Comparison of ENCODE assay signal across 21 mouse cellular contexts in the genomic region with DNA sequence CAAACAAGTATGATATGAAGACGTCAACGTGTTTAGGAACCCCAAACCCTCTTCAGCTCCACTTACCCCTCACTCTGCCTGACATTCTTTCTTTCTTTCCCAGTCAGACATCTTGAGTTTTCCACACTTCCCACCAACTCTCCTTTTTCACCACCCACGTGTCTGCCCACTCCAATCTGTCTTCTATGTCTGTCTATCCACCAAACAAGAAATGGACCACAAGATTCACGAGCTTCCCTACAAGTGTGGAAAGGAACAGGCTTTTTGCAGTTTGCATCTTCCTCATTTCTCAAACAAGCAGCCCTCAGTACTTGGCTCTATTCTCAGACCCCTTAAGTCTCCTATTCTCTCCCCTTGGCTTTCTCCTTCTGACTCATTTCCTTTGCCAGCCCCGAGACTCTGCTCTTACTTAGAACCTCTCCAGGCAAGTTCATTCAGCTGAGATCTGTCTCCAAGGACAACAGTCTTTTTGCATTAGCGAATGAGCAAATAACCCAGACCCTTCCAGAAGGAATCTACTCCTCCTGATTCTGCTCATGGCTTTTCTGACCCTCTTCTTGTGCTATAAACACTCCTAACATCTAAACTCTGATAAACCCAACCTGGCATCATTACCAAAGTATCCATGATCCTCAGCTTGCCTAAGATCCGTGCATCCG.
DNase-seq lines count a peak whose midpoint lies in the region; ATAC-seq and TF ChIP-seq lines count a peak whose summit lies in the region.
"Had no signal": no experiment of that assay in that cellular context is flagged by ENCODE, and none has a peak within 500 bp of the region (broad histone marks: within the 10 kb centered on the region; RNA-seq: fewer than 3 reads in every experiment).

No protein-coding gene starts in this region.

- no peak overlapping the region for H3K4me3 ChIP-seq in intestine, embryonic 15.5 days (replicated peaks)
- H3K4me3 ChIP-seq in intestine, postnatal 0 days (ENCODE audit: low read depth, low read length) = no peak overlapping the region
- H3K4me3 ChIP-seq: heart, embryonic 10.5 days; hindbrain, embryonic 13.5 days; limb, embryonic 13.5 days; liver, embryonic 15.5 days; megakaryocyte, embryonic 14.5 days; midbrain, embryonic 15.5 days had no signal

- H3K9ac ChIP-seq in intestine, embryonic 15.5 days = no peak overlapping the region
- no peak overlapping the region for H3K9ac ChIP-seq in intestine, postnatal 0 days (ENCODE audit: low read depth, low read length)
- H3K9ac ChIP-seq: hindbrain, embryonic 13.5 days; limb, embryonic 13.5 days; liver, embryonic 15.5 days; midbrain, embryonic 15.5 days had no signal

- no peaks in the 10 kb centered on the region for H3K9me3 ChIP-seq in intestine, embryonic 15.5 days
- no peaks in the 10 kb centered on the region for H3K9me3 ChIP-seq in intestine, postnatal 0 days (ENCODE audit: control insufficient read depth)
- H3K9me3 ChIP-seq: heart, embryonic 10.5 days; hindbrain, embryonic 13.5 days; limb, embryonic 13.5 days; liver, embryonic 15.5 days; megakaryocyte, embryonic 14.5 days; midbrain, embryonic 15.5 days had no signal

- 51% methylated on average over 8 of the region's 8 CpGs for WGBS in intestine, embryonic 15.5 days
- WGBS in intestine, postnatal 0 days = 48% methylated on average over 8 of the region's 8 CpGs

- no peaks in the 10 kb centered on the region for H3K36me3 ChIP-seq in intestine, embryonic 15.5 days
- no peaks in the 10 kb centered on the region for H3K36me3 ChIP-seq in intestine, postnatal 0 days (ENCODE audit: control insufficient read depth, insufficient read depth)
- H3K36me3 ChIP-seq: heart, embryonic 10.5 days; hindbrain, embryonic 13.5 days; limb, embryonic 13.5 days; liver, embryonic 15.5 days; midbrain, embryonic 15.5 days had no signal

- DNase-seq in 3T3-L1 (ENCODE audit: low read depth, low spot score) = peak; percentile 20
- DNase-seq in brain, adult 2 months (ENCODE audit: low read depth, low spot score) = peak; percentile 87
- DNase-seq in left cerebral cortex, postnatal 36 days (ENCODE audit: low spot score in 2 of 2) = peak; percentile 65 to 75
- no peak for DNase-seq in embryo, embryonic 9.5 days (ENCODE audit: extremely low spot score)
- no peak for DNase-seq in gastrocnemius, adult 8-10 months (ENCODE audit: low spot score in 2 of 2)
- DNase-seq: cerebellum, adult 9-11 months; gastrocnemius, postnatal 25 days; heart, postnatal 10 days; lung, postnatal 10 days; thymus, adult 18-20 months had no signal

- intact Hi-C loops in left cerebral cortex, postnatal 36 days (cut with DNase I) = no loop called here

- ATAC-seq in intestine, embryonic 15.5 days = no peak
- ATAC-seq in intestine, postnatal 0 days = no peak
- ATAC-seq: forebrain, embryonic 14.5 days; intestine, embryonic 16.5 days; midbrain, embryonic 15.5 days had no signal

- peaks cover 4% of the 10 kb centered on the region; the same call in 1 of the 2 replicates for H3K4me1 ChIP-seq in intestine, embryonic 15.5 days (replicated peaks)
- no peaks in the 10 kb centered on the region for H3K4me1 ChIP-seq in intestine, postnatal 0 days (replicated peaks; ENCODE audit: control insufficient read depth, insufficient read depth, low read length)
- H3K4me1 ChIP-seq: hindbrain, embryonic 13.5 days; limb, embryonic 13.5 days; liver, embryonic 15.5 days; megakaryocyte, embryonic 14.5 days; midbrain, embryonic 15.5 days had no signal

- no peak overlapping the region for H3K4me2 ChIP-seq in intestine, embryonic 15.5 days (replicated peaks)
- H3K4me2 ChIP-seq in intestine, postnatal 0 days (replicated peaks; ENCODE audit: low read depth) = no peak overlapping the region
- H3K4me2 ChIP-seq: hindbrain, embryonic 13.5 days; limb, embryonic 13.5 days; liver, embryonic 15.5 days; midbrain, embryonic 15.5 days had no signal

- H3K27ac ChIP-seq in intestine, embryonic 15.5 days = peak overlapping the region; percentile 13; the same call in 1 of the 2 replicates
- H3K27ac ChIP-seq in intestine, postnatal 0 days (ENCODE audit: low read depth, low read length) = no peak overlapping the region
- H3K27ac ChIP-seq: heart, embryonic 10.5 days; hindbrain, embryonic 13.5 days; kidney, postnatal 0 days; limb, embryonic 13.5 days; liver, embryonic 15.5 days; midbrain, embryonic 15.5 days had no signal

- H3K27me3 ChIP-seq in intestine, embryonic 15.5 days (replicated peaks) = no peaks in the 10 kb centered on the region
- no peaks in the 10 kb centered on the region for H3K27me3 ChIP-seq in intestine, postnatal 0 days (replicated peaks; ENCODE audit: control insufficient read depth, insufficient read depth, low read length)
- H3K27me3 ChIP-seq: hindbrain, embryonic 13.5 days; limb, embryonic 13.5 days; liver, embryonic 15.5 days; midbrain, embryonic 15.5 days had no signal

- no peak for TF ChIP-seq CTCF in intestine, postnatal 0 days (IDR thresholded peaks at IDR 0.05; ENCODE audit: low read depth)

Comparison
In these comparisons a context has a peak if more than half of its experiments do, and no peak if none do; other contexts are left out.
1. DNase-seq: peak in 3T3-L1 (single experiment), brain, adult 2 months (single experiment) and left cerebral cortex, postnatal 36 days (2 of 2); none in embryo, embryonic 9.5 days (single experiment) and gastrocnemius, adult 8-10 months (0 of 2).